Mouse (Mus musculus): ENCODE data around the gene Rpl18a.

DNA sequence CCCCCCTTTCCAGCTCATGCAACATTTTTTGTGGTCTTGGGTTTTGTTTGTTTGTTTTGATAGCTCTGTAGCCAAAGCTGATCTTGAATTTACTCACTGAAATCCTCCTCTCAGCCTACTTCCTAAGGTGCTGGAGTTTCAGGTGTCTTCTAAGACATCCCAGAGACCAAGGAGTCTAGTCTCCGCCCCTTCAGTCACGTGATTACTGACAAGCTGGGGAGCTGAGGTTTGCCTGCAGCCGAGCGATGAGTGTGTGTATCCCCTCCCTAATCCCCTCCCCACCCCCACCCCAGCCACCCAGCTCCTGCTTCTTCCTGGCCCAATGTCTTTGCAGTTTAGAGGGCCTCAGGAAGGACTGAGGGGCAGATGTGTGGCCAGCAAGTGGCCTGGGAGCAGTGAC, 39.7 kb downstream of the Rpl18a start:
- TF ChIP-seq TAL1 (IDR thresholded peaks at IDR 0.05; ENCODE audit: low read length) = no peak
- no peak for TF ChIP-seq GATA1 (IDR thresholded peaks at IDR 0.05; ENCODE audit: low read length)

All from erythroblast, embryonic 14.5 days (primary cell).